Mouse (Mus musculus) cerebellum, adult 11 months (tissue): ENCODE results near the gene Polr3h.
"Not testable (repeated sequence)": the region's sequence is repeated elsewhere in the genome, so short reads cannot be mapped to it uniquely, and the experiment has no call there.

Experiments used
- DNase-seq: peaks from one replicate; pipeline ENCODE4 v3.0.0; 2022

Polr3h gene

GRCm38 (mm10) chr15:81925760-81926445, at the start of gene Polr3h:
Polr3h (minus strand) TSS chr15:81926240.
- DNase-seq, result peak; percentile 92

GRCm38 (mm10) chr15:81975156-81975555, 49.1 kb upstream of the Polr3h start:
- DNase-seq, result not testable (repeated sequence)

GRCm38 (mm10) chr15:81970498-81970897, 44.5 kb upstream of the Polr3h start:
- DNase-seq, result not testable (repeated sequence)

- not testable (repeated sequence) for DNase-seq
Observed at GRCm38 (mm10) chr15:81969635-81970034, 43.6 kb upstream of the Polr3h start.

- no peak for DNase-seq
Observed at GRCm38 (mm10) chr15:81969173-81969572, 43.1 kb upstream of the Polr3h start.

GRCm38 (mm10) chr15:81968447-81968846, 42.4 kb upstream of the Polr3h start:
- DNase-seq, result no peak

GRCm38 (mm10) chr15:81967821-81968220, 41.8 kb upstream of the Polr3h start:
- DNase-seq, result no peak

GRCm38 (mm10) chr15:81966062-81966829, 40.2 kb upstream of the Polr3h start:
- no peak for DNase-seq

- no peak for DNase-seq
Observed at GRCm38 (mm10) chr15:81964980-81965545, 39.0 kb upstream of the Polr3h start.

- DNase-seq, result no peak
Observed at GRCm38 (mm10) chr15:81964262-81964661, 38.2 kb upstream of the Polr3h start.

GRCm38 (mm10) chr15:81961078-81961451, 35.0 kb upstream of the Polr3h start:
- no peak for DNase-seq

GRCm38 (mm10) chr15:81960171-81961077, 34.4 kb upstream of the Polr3h start, which contains the start of gene Pmm1:
Pmm1 (minus strand) TSS chr15:81960930.
- peak; percentile 99 for DNase-seq

GRCm38 (mm10) chr15:81958906-81959305, 32.9 kb upstream of the Polr3h start:
- no peak for DNase-seq

- DNase-seq, result no peak
Observed at GRCm38 (mm10) chr15:81957598-81957997, 31.6 kb upstream of the Polr3h start.

GRCm38 (mm10) chr15:81956457-81956856, 30.4 kb upstream of the Polr3h start:
- peak; percentile 59 for DNase-seq

GRCm38 (mm10) chr15:81955414-81955813, 29.4 kb upstream of the Polr3h start:
- DNase-seq, result no peak

GRCm38 (mm10) chr15:81954716-81955115, 28.7 kb upstream of the Polr3h start:
- DNase-seq, result no peak

- DNase-seq, result peak; percentile 52
Observed at GRCm38 (mm10) chr15:81954151-81954583, 28.1 kb upstream of the Polr3h start.

- no peak for DNase-seq
Observed at GRCm38 (mm10) chr15:81952310-81952709, 26.3 kb upstream of the Polr3h start.

GRCm38 (mm10) chr15:81951159-81951558, 25.1 kb upstream of the Polr3h start:
- DNase-seq, result no peak

- no peak for DNase-seq
Observed at GRCm38 (mm10) chr15:81950716-81951115, 24.7 kb upstream of the Polr3h start.

GRCm38 (mm10) chr15:81949476-81950131, 23.6 kb upstream of the Polr3h start:
- no peak for DNase-seq
